Mouse (Mus musculus) forebrain, embryonic 14.5 days (tissue): ENCODE results near the gene Npc1l1. TPM values are rescaled to one million over a fixed set of nuclear protein-coding genes. Genes with fewer than 3 reads are reported as not detected.

ENCODE experiments used
- ATAC-seq: fragments of 200-750 bp; cut with Nextera tagmentation; 2 replicates; pipeline ENCODE4 v1.8.0; 2017; ENCODE audit warnings: mild to moderate bottlenecking, moderate library complexity
- DNase-seq: peaks from one replicate; pipeline ENCODE4 v3.0.0-alpha.2; 2015; ENCODE audit warnings: low spot score
- H3K27ac ChIP-seq: fragments of 300-500 bp; sonication (generic); 2 replicates; pipeline ENCODE4 v1.5.1; 2014; ENCODE audit warnings: low read depth, mild to moderate bottlenecking, control low read depth, low read length, moderate library complexity
- H3K27me3 ChIP-seq: fragments of 300-500 bp; sonication (generic); replicated peaks from 2 replicates; pipeline ENCODE4 v1.6.1; 2014; ENCODE audit warnings: low read length, control low read depth, mixed read lengths; ENCODE audit not compliant: control insufficient read depth, insufficient read depth
- H3K36me3 ChIP-seq: fragments of 300-500 bp; sonication (generic); 2 replicates; pipeline ENCODE4 v1.6.1; 2014; ENCODE audit warnings: low read length, control low read depth; ENCODE audit not compliant: control insufficient read depth, insufficient read depth
- H3K4me1 ChIP-seq: fragments of 300-500 bp; sonication (generic); 2 replicates; pipeline ENCODE4 v1.6.1; 2014; ENCODE audit warnings: antibody characterized with exemption, low read length, control low read depth; ENCODE audit not compliant: control insufficient read depth, insufficient read depth
- H3K4me2 ChIP-seq: fragments of 300-500 bp; sonication (generic); 2 replicates; pipeline ENCODE4 v1.6.1; 2014; ENCODE audit warnings: mild to moderate bottlenecking, control low read depth, low read length
- H3K4me3 ChIP-seq: fragments of 300-500 bp; sonication (generic); 2 replicates; pipeline ENCODE4 v1.5.1; 2014; ENCODE audit warnings: low read depth, low read length, control low read depth
- H3K9ac ChIP-seq: fragments of 300-500 bp; sonication (generic); 2 replicates; pipeline ENCODE4 v1.6.1; 2014; ENCODE audit warnings: mild to moderate bottlenecking, low read length, control low read depth, moderate library complexity
- H3K9me3 ChIP-seq: fragments of 300-500 bp; sonication (generic); replicated peaks from 2 replicates; pipeline ENCODE4 v1.6.1; 2016; ENCODE audit warnings: low read length, control low read depth, mixed read lengths; ENCODE audit not compliant: control insufficient read depth
- WGBS: fragments of 180-500 bp; shearing (Covaris S2); extraction: QIAGEN DNeasy Blood & Tissue Kit; methylation state at CpG from one replicate; pipeline ENCODE4 v1.1.7; 2014; 5-methylcytosine and 5-hydroxymethylcytosine counted together
- polyA plus RNA-seq: library from polyadenylated mRNA; unstranded; fragments of >200 nt; fragmentation: Nextera tagmentation; extraction: Ambion mirVana; gene quantifications from 2 replicates; pipeline ENCODE4 v1.2.1, GENCODE M21; 2014

Gene Npc1l1
- polyA plus RNA-seq, 1 experiment from 2014 or later, result 0.05 TPM

- Histone ChIP-seq H3K4me1 (no peaks in the 10 kb centered on the region), H3K9me3 (no peaks in the 10 kb centered on the region), H3K4me2 (no peak overlapping the region), H3K4me3 (no peak overlapping the region), H3K36me3 (no peaks in the 10 kb centered on the region), H3K27me3 (no peaks in the 10 kb centered on the region), H3K27ac (no peak overlapping the region), H3K9ac (no peak overlapping the region)
- ATAC-seq (no peak), DNase-seq (no peak)
- 88% methylated on average over 6 of the region's 6 CpGs for WGBS
These were observed 10.0 kb downstream of the Npc1l1 start for GRCm38 (mm10) chr11:6219967-6220366.

GRCm38 (mm10) chr11:6218189-6218896 lies 11.6 kb downstream of the Npc1l1 start:
- ATAC-seq (no peak), DNase-seq (no peak)
- no peaks in the 10 kb centered on the region for H3K9me3 ChIP-seq

GRCm38 (mm10) chr11:6216834-6217233 lies 13.1 kb downstream of the Npc1l1 start:
- Histone ChIP-seq H3K36me3 (no peaks in the 10 kb centered on the region), H3K27me3 (no peaks in the 10 kb centered on the region), H3K9me3 (no peaks in the 10 kb centered on the region), H3K27ac (no peak overlapping the region), H3K4me2 (no peak overlapping the region), H3K4me1 (no peaks in the 10 kb centered on the region), H3K9ac (no peak overlapping the region), H3K4me3 (no peak overlapping the region)
- whole genome bisulfite sequencing, result 66% methylated on average over 3 of the region's 3 CpGs
- no peak for ATAC-seq
- no peak for DNase-seq

More at GRCm38 (mm10) chr11:6218189-6218896, 11.6 kb downstream of the Npc1l1 start:
- 86% methylated on average over 11 of the region's 11 CpGs for WGBS
- Histone ChIP-seq H3K4me3 (no peak overlapping the region), H3K4me1 (no peaks in the 10 kb centered on the region), H3K27me3 (no peaks in the 10 kb centered on the region), H3K4me2 (no peak overlapping the region), H3K9ac (no peak overlapping the region), H3K36me3 (no peaks in the 10 kb centered on the region), H3K27ac (no peak overlapping the region)

GRCm38 (mm10) chr11:6208158-6208557 lies 21.8 kb downstream of the Npc1l1 start:
- no peak for DNase-seq
- WGBS, result 93% methylated on average over 1 of the region's 1 CpGs
- H3K4me1 ChIP-seq, result no peaks in the 10 kb centered on the region
- H3K4me3 ChIP-seq, result no peak overlapping the region
- H3K27me3 ChIP-seq, result no peaks in the 10 kb centered on the region
- H3K9me3 ChIP-seq, result no peaks in the 10 kb centered on the region
- H3K4me2 ChIP-seq, result no peak overlapping the region
- no peak for ATAC-seq
- H3K27ac ChIP-seq, result no peak overlapping the region
- no peaks in the 10 kb centered on the region for H3K36me3 ChIP-seq
- H3K9ac ChIP-seq, result no peak overlapping the region

GRCm38 (mm10) chr11:6207090-6207489 lies 22.9 kb downstream of the Npc1l1 start:
- H3K27me3 ChIP-seq, result no peaks in the 10 kb centered on the region
- no peak overlapping the region for H3K4me2 ChIP-seq
- no peak overlapping the region for H3K27ac ChIP-seq
- no peak overlapping the region for H3K9ac ChIP-seq
- no peak overlapping the region for H3K4me3 ChIP-seq
- H3K9me3 ChIP-seq, result no peaks in the 10 kb centered on the region
- H3K4me1 ChIP-seq, result no peaks in the 10 kb centered on the region
- no peak for DNase-seq
- 92% methylated on average over 2 of the region's 2 CpGs for WGBS
- H3K36me3 ChIP-seq, result no peaks in the 10 kb centered on the region
- ATAC-seq, result no peak

DNA sequence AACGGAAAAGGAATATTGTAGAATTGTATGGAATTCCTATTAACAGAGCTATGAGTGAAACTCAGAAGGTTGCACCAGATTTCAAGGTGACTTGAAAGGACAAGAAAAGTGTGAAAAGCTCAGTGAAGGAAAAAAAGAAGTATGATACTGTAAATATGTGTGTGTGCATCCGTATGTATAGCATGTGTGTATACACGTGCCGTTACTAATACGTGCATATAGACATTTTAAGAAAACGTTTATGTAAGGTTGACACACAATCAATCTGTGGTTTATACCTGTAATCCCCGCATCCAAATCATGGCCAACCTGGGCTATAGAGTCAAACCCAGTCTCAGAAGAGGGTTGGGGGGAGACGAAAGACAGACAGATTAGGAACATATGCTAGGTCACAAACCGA lies 29.4 kb downstream of the Npc1l1 start:
- peaks cover 13% of the 10 kb centered on the region for H3K4me1 ChIP-seq
- peak overlapping the region; percentile 96 for H3K9ac ChIP-seq
- WGBS, result 27% methylated on average over 9 of the region's 9 CpGs

DNA sequence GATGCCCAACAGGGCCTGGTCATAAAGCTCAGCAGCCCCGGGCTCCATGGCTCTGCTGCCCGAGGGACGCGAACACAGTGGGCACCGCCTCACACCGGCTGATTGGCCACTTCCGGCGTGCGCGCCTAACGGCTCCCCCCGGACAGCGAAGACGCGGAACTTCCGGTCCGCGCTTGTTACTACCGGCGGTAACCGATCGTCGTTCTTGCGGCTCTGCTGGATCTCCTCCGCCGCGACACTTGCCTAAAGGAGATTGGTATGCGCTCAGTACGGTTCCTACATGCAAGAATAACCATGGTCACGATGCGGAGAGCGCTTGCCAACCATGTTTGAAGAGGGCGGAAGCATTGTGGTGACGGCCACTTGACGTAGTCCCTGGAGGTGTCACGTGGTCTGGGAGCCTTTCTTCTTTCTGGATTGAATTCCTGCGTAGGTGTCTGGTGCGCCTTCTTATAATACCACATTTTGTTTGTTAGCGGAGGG lies 29.8 kb downstream of the Npc1l1 start, which contains the start of gene Nudcd3:
Gene Nudcd3 (minus strand): TSS at position 329 of the 483 bp plus-strand sequence.
- peaks cover 13% of the 10 kb centered on the region for H3K4me1 ChIP-seq
- no peaks in the 10 kb centered on the region for H3K27me3 ChIP-seq
- H3K9me3 ChIP-seq, result no peaks in the 10 kb centered on the region
- H3K27ac ChIP-seq, result peak within 1 kb of the TSS; percentile 96
- peak within 1 kb of the TSS; percentile 93 for H3K4me2 ChIP-seq
- no peaks in the 10 kb centered on the region for H3K36me3 ChIP-seq
- H3K9ac ChIP-seq, result peak within 1 kb of the TSS; percentile 96
- DNase-seq (peak; percentile 95), ATAC-seq (peak; percentile 96)
- H3K4me3 ChIP-seq, result peak within 1 kb of the TSS; percentile 99
- WGBS, result under 1% methylated on average over 39 of the region's 39 CpGs

More for the DNA sequence above, 29.4 kb downstream of the Npc1l1 start:
- peak overlapping the region; percentile 93 for H3K4me2 ChIP-seq
- no peaks in the 10 kb centered on the region for H3K9me3 ChIP-seq
- no peaks in the 10 kb centered on the region for H3K27me3 ChIP-seq
- H3K36me3 ChIP-seq, result no peaks in the 10 kb centered on the region
- H3K4me3 ChIP-seq, result peak overlapping the region; percentile 99
- peak overlapping the region; percentile 96 for H3K27ac ChIP-seq
- ATAC-seq (peak; percentile 15; the same call in 1 of the 2 replicates), DNase-seq (no peak)

GRCm38 (mm10) chr11:6199410-6200086 lies 30.4 kb downstream of the Npc1l1 start, which contains the start of gene A730071L15Rik:
Gene A730071L15Rik (plus strand): TSS chr11:6200029.
- peak within 1 kb of the TSS; percentile 96 for H3K27ac ChIP-seq
- peak within 1 kb of the TSS; percentile 99 for H3K4me3 ChIP-seq
- no peaks in the 10 kb centered on the region for H3K36me3 ChIP-seq
- ATAC-seq, result peak; percentile 62
- peaks cover 13% of the 10 kb centered on the region for H3K4me1 ChIP-seq
- 2% methylated on average over 34 of the region's 35 CpGs for WGBS
- DNase-seq, result no peak
- no peaks in the 10 kb centered on the region for H3K27me3 ChIP-seq
- peak within 1 kb of the TSS; percentile 96 for H3K9ac ChIP-seq
- no peaks in the 10 kb centered on the region for H3K9me3 ChIP-seq
- H3K4me2 ChIP-seq, result peak within 1 kb of the TSS; percentile 93

GRCm38 (mm10) chr11:6198449-6198848 lies 31.5 kb downstream of the Npc1l1 start:
- ATAC-seq, result no peak
- Histone ChIP-seq H3K36me3 (no peaks in the 10 kb centered on the region), H3K4me1 (peaks cover 13% of the 10 kb centered on the region), H3K27me3 (no peaks in the 10 kb centered on the region), H3K9me3 (no peaks in the 10 kb centered on the region), H3K4me2 (peak overlapping the region; percentile 93), H3K9ac (no peak overlapping the region), H3K4me3 (no peak overlapping the region), H3K27ac (no peak overlapping the region)
- WGBS, result 96% methylated on average over 4 of the region's 4 CpGs
- DNase-seq, result no peak
